Mouse (Mus musculus) embryonic facial prominence, embryonic 11.5 days (tissue): Measurements from ENCODE around the gene Lmx1b. TPM values are rescaled to one million over a fixed set of nuclear protein-coding genes. Genes with fewer than 3 reads are reported as not detected.

ENCODE experiments used
- ATAC-seq: fragments of 200-750 bp; cut with Nextera tagmentation; replicated peaks from 2 replicates; pipeline ENCODE4 v1.8.0; 2017; ENCODE audit warnings: low read depth; ENCODE audit not compliant: insufficient number of reproducible peaks, low FRiP score, low TSS enrichment
- DNase-seq: peaks from one replicate; pipeline ENCODE4 v3.0.0-alpha.2; 2015; ENCODE audit warnings: low spot score
- H3K27ac ChIP-seq: fragments of 300-500 bp; sonication (generic); replicated peaks from 2 replicates; pipeline ENCODE4 v1.5.1; 2014; ENCODE audit warnings: mild to moderate bottlenecking, low read depth, low read length, control low read depth
- H3K27me3 ChIP-seq: fragments of 300-500 bp; sonication (generic); 2 replicates; pipeline ENCODE4 v1.6.1; 2014; ENCODE audit warnings: mild to moderate bottlenecking, low read length, moderate library complexity, mixed read lengths; ENCODE audit not compliant: control insufficient read depth, insufficient read depth
- H3K36me3 ChIP-seq: fragments of 300-500 bp; sonication (generic); replicated peaks from 2 replicates; pipeline ENCODE4 v1.6.1; 2014; ENCODE audit warnings: low read depth, mild to moderate bottlenecking, low read length, moderate library complexity, mixed read lengths; ENCODE audit not compliant: control insufficient read depth, insufficient read depth
- H3K4me1 ChIP-seq: fragments of 300-500 bp; sonication (generic); 2 replicates; pipeline ENCODE4 v1.6.1; 2014; ENCODE audit warnings: low read length, mixed read lengths; ENCODE audit not compliant: control insufficient read depth, insufficient read depth
- H3K4me2 ChIP-seq: fragments of 300-500 bp; sonication (generic); 2 replicates; pipeline ENCODE4 v1.6.1; 2014; ENCODE audit warnings: low read depth, mild to moderate bottlenecking, control low read depth, low read length, moderate library complexity
- H3K4me3 ChIP-seq: fragments of 300-500 bp; sonication (generic); 2 replicates; pipeline ENCODE4 v1.5.1; 2014; ENCODE audit warnings: low read depth, low read length, control low read depth
- H3K9ac ChIP-seq: fragments of 300-500 bp; sonication (generic); replicated peaks from 2 replicates; pipeline ENCODE4 v1.6.1; 2014; ENCODE audit warnings: mild to moderate bottlenecking, control low read depth, low read length
- H3K9me3 ChIP-seq: fragments of 300-500 bp; sonication (generic); replicated peaks from 2 replicates; pipeline ENCODE4 v1.6.1; 2016; ENCODE audit warnings: mild to moderate bottlenecking, low read length, inconsistent platforms, mixed read lengths; ENCODE audit not compliant: control insufficient read depth
- WGBS: fragments of 180-500 bp; shearing (Covaris S2); extraction: QIAGEN DNeasy Blood & Tissue Kit; methylation state at CpG from one replicate; pipeline ENCODE4 v1.1.7; 2014; 5-methylcytosine and 5-hydroxymethylcytosine counted together
- polyA plus RNA-seq: library from polyadenylated mRNA; unstranded; fragments of >200 nt; fragmentation: Nextera tagmentation; extraction: Ambion mirVana; gene quantifications from 2 replicates; pipeline ENCODE4 v1.2.1, GENCODE M21; 2014

Lmx1b gene
- polyA plus RNA-seq, 1 experiment from 2014 or later = 1.2 TPM

- Histone ChIP-seq H3K36me3 (no peaks in the 10 kb centered on the region), H3K27ac (peak overlapping the region; percentile 20; the same call in 1 of the 2 replicates), H3K27me3 (no peaks in the 10 kb centered on the region; the same call in 1 of the 2 replicates), H3K9me3 (no peaks in the 10 kb centered on the region), H3K4me1 (peaks cover 22% of the 10 kb centered on the region), H3K9ac (0 out of 2 replicates have a peak overlapping the region, but pooled peaks have one; percentile 25), H3K4me3 (no peak overlapping the region), H3K4me2 (no peak overlapping the region)
- ATAC-seq (peak; percentile 64), DNase-seq (peak; percentile 85)
- 2% methylated on average over 12 of the region's 12 CpGs for WGBS
Observed at GRCm38 (mm10) chr2:33592931-33593555, 47.3 kb downstream of the Lmx1b start.

- ATAC-seq = no peak
- H3K4me3 ChIP-seq = no peak overlapping the region
- 69% methylated on average over 9 of the region's 9 CpGs for WGBS
Observed at GRCm38 (mm10) chr2:33589280-33589679, 51.0 kb downstream of the Lmx1b start.

GRCm38 (mm10) chr2:33584937-33585910 lies 55.1 kb downstream of the Lmx1b start:
- H3K4me3 ChIP-seq = no peak overlapping the region
- peak; percentile 21; the same call in 1 of the 2 replicates for ATAC-seq

More at GRCm38 (mm10) chr2:33589280-33589679, 51.0 kb downstream of the Lmx1b start:
- peaks cover 30% of the 10 kb centered on the region for H3K4me1 ChIP-seq
- no peak for DNase-seq
- no peak overlapping the region for H3K27ac ChIP-seq
- H3K4me2 ChIP-seq = no peak overlapping the region
- no peaks in the 10 kb centered on the region for H3K36me3 ChIP-seq
- H3K9me3 ChIP-seq = no peaks in the 10 kb centered on the region
- H3K27me3 ChIP-seq = no peaks in the 10 kb centered on the region; the same call in 1 of the 2 replicates
- no peak overlapping the region for H3K9ac ChIP-seq

GRCm38 (mm10) chr2:33583761-33584160 lies 56.5 kb downstream of the Lmx1b start:
- no peak overlapping the region for H3K4me3 ChIP-seq
- peaks cover 27% of the 10 kb centered on the region for H3K27me3 ChIP-seq
- peaks cover 20% of the 10 kb centered on the region for H3K4me1 ChIP-seq
- ATAC-seq (no peak), DNase-seq (no peak)
- 21% methylated on average over 6 of the region's 6 CpGs for WGBS
- no peak overlapping the region for H3K9ac ChIP-seq
- H3K4me2 ChIP-seq = no peak overlapping the region
- H3K9me3 ChIP-seq = no peaks in the 10 kb centered on the region
- no peak overlapping the region for H3K27ac ChIP-seq
- no peaks in the 10 kb centered on the region for H3K36me3 ChIP-seq

More at GRCm38 (mm10) chr2:33584937-33585910, 55.1 kb downstream of the Lmx1b start:
- Histone ChIP-seq H3K36me3 (no peaks in the 10 kb centered on the region), H3K4me2 (no peak overlapping the region), H3K9me3 (no peaks in the 10 kb centered on the region), H3K27ac (peak overlapping the region; percentile 52; the same call in 1 of the 2 replicates), H3K9ac (peak overlapping the region; percentile 48), H3K4me1 (peaks cover 20% of the 10 kb centered on the region), H3K27me3 (peaks cover 21% of the 10 kb centered on the region)
- peak; percentile 47 for DNase-seq
- 20% methylated on average over 29 of the region's 29 CpGs for WGBS

GRCm38 (mm10) chr2:33583317-33583716 lies 57.0 kb downstream of the Lmx1b start:
- Histone ChIP-seq H3K4me1 (peaks cover 20% of the 10 kb centered on the region), H3K9me3 (no peaks in the 10 kb centered on the region), H3K36me3 (no peaks in the 10 kb centered on the region), H3K27me3 (peaks cover 27% of the 10 kb centered on the region), H3K4me3 (no peak overlapping the region), H3K9ac (no peak overlapping the region), H3K4me2 (no peak overlapping the region), H3K27ac (no peak overlapping the region)
- ATAC-seq = no peak
- DNase-seq = peak; percentile 59
- WGBS = 5% methylated on average over 4 of the region's 4 CpGs

GRCm38 (mm10) chr2:33582457-33583060 lies 57.8 kb downstream of the Lmx1b start:
- peaks cover 20% of the 10 kb centered on the region for H3K4me1 ChIP-seq
- H3K9me3 ChIP-seq = no peaks in the 10 kb centered on the region
- H3K27ac ChIP-seq = no peak overlapping the region
- no peak overlapping the region for H3K9ac ChIP-seq
- WGBS = 0% methylated on average over 5 of the region's 5 CpGs
- H3K4me3 ChIP-seq = no peak overlapping the region
- DNase-seq (no peak), ATAC-seq (no peak)
- H3K27me3 ChIP-seq = peaks cover 27% of the 10 kb centered on the region
- no peak overlapping the region for H3K4me2 ChIP-seq
- H3K36me3 ChIP-seq = no peaks in the 10 kb centered on the region

GRCm38 (mm10) chr2:33581866-33582265 lies 58.4 kb downstream of the Lmx1b start:
- no peak for ATAC-seq
- DNase-seq = no peak
- Histone ChIP-seq H3K4me3 (no peak overlapping the region), H3K36me3 (no peaks in the 10 kb centered on the region), H3K9ac (no peak overlapping the region), H3K27me3 (peaks cover 28% of the 10 kb centered on the region), H3K4me2 (no peak overlapping the region), H3K4me1 (peaks cover 20% of the 10 kb centered on the region), H3K27ac (no peak overlapping the region), H3K9me3 (no peaks in the 10 kb centered on the region)
- 7% methylated on average over 8 of the region's 8 CpGs for WGBS
